Mouse (Mus musculus): Measurements from ENCODE around the gene Dop1b. TPM values are rescaled to one million over a fixed set of nuclear protein-coding genes. Genes with fewer than 3 reads are reported as not detected.
A peak's percentile ranks its signal among the peaks of the same experiment; 100 is the strongest.

The Dop1b gene
- polyA plus RNA-seq, 1 experiment: 49.2 TPM

DNA sequence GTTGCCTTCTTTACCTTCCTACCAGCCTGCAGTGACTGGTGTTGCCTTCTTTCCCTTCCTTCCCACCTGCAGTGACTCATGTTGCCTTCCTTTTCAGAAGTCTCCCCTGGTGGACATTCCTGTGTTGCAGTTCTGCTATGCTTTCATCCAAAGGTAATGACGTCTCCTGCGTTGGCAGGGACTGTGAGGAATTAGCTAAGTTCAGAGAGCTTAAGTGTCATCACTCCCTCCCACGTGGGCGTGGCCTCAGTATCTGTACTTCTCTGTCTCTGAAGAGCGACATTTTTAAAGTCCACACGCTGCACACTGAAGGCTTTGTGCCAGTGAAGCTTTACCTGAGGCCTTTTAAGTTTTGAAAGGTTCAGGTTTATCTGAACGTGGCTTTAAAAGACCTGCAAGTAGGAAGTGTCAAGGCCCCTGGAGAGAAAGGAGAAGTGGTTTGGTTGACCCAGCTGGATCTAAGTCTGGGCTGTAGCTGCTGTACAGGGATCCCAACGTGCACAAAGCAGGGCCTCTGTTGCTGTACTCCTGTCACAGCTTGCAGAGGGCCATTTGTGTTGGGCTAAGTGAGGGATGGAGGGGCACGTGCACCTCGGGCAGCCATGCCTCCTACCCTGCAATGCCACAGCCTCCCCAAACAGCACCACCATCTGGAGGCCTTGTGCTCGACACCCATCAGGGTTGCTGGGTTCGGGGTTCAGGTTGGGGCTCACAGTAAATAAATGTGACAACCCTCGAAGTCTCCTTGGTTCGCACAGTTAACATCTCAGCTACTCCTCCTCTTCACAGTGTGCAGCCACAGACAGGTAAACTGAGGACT lies 69.2 kb downstream of the Dop1b start:
- TF ChIP-seq CTCF (IDR thresholded peaks at IDR 0.05; ENCODE audit: control insufficient read depth, insufficient read depth, low read length): peak; percentile 42; the same call in 1 of the 2 replicates
- no peak for TF ChIP-seq POLR2A (IDR thresholded peaks at IDR 0.05; ENCODE audit: borderline replicate concordance, control insufficient read depth, low read depth, low read length)
- peaks cover 14% of the 10 kb centered on the region for H3K4me1 ChIP-seq (ENCODE audit: control insufficient read depth, insufficient read depth, low read length)
- H3K27ac ChIP-seq (ENCODE audit: control insufficient read depth, insufficient read depth, low read depth, low read length, poor library complexity): peak overlapping the region; percentile 61
- H3K4me3 ChIP-seq (replicated peaks; ENCODE audit: control insufficient read depth, low read depth, low read length): no peak overlapping the region
- WGBS: 27% methylated on average over 14 of the region's 14 CpGs

GRCm38 (mm10) chr16:93784175-93784574 lies 72.5 kb downstream of the Dop1b start:
- TF ChIP-seq POLR2A (IDR thresholded peaks at IDR 0.05; ENCODE audit: borderline replicate concordance, control insufficient read depth, low read depth, low read length): no peak
- 0 out of 2 replicates have a peak, but pooled peaks have one; percentile 25 for TF ChIP-seq CTCF (IDR thresholded peaks at IDR 0.05; ENCODE audit: control insufficient read depth, insufficient read depth, low read length)
- whole genome bisulfite sequencing: 93% methylated on average over 7 of the region's 7 CpGs
- Histone ChIP-seq H3K4me1 (ENCODE audit: control insufficient read depth, insufficient read depth, low read length) (peaks cover 18% of the 10 kb centered on the region), H3K27ac (ENCODE audit: control insufficient read depth, insufficient read depth, low read depth, low read length, poor library complexity) (no peak overlapping the region), H3K4me3 (replicated peaks; ENCODE audit: control insufficient read depth, low read depth, low read length) (no peak overlapping the region)

GRCm38 (mm10) chr16:93785805-93786204 lies 74.1 kb downstream of the Dop1b start:
- WGBS: 54% methylated on average over 9 of the region's 9 CpGs
- TF ChIP-seq POLR2A (IDR thresholded peaks at IDR 0.05; ENCODE audit: borderline replicate concordance, control insufficient read depth, low read depth, low read length): no peak
- peak; percentile 86 for TF ChIP-seq CTCF (IDR thresholded peaks at IDR 0.05; ENCODE audit: control insufficient read depth, insufficient read depth, low read length)
- Histone ChIP-seq H3K4me3 (replicated peaks; ENCODE audit: control insufficient read depth, low read depth, low read length) (no peak overlapping the region), H3K27ac (ENCODE audit: control insufficient read depth, insufficient read depth, low read depth, low read length, poor library complexity) (no peak overlapping the region), H3K4me1 (ENCODE audit: control insufficient read depth, insufficient read depth, low read length) (peaks cover 11% of the 10 kb centered on the region)

GRCm38 (mm10) chr16:93788388-93788787 lies 76.7 kb downstream of the Dop1b start:
- WGBS: 84% methylated on average over 4 of the region's 4 CpGs
- no peak overlapping the region for H3K4me3 ChIP-seq (replicated peaks; ENCODE audit: control insufficient read depth, low read depth, low read length)
- peaks cover 4% of the 10 kb centered on the region; the same call in 1 of the 2 replicates for H3K4me1 ChIP-seq (ENCODE audit: control insufficient read depth, insufficient read depth, low read length)
- TF ChIP-seq POLR2A (IDR thresholded peaks at IDR 0.05; ENCODE audit: borderline replicate concordance, control insufficient read depth, low read depth, low read length) (no peak), CTCF (IDR thresholded peaks at IDR 0.05; ENCODE audit: control insufficient read depth, insufficient read depth, low read length) (no peak)
- H3K27ac ChIP-seq (ENCODE audit: control insufficient read depth, insufficient read depth, low read depth, low read length, poor library complexity): peak overlapping the region; percentile 1; the same call in 1 of the 2 replicates

DNA sequence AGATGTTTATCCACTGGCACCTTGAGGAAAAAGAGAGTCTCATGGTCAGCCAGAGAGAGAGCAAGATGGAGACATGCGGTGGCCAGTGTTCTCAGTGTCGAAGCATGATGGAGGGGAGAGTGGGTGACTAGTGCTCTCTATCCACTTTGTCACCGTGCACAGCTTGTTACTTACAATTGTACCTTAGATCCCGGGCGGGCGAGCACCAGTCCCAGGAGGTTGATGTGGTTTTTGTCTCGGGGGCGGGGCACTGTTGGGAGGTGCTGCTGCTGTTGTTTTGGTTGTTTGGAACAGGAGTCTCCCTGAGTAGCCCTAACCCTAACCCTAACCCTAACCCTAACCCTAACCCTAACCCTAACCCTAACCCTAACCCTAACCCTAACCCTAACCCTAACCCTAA lies 77.2 kb downstream of the Dop1b start:
- peak overlapping the region; percentile 1; the same call in 1 of the 2 replicates for H3K27ac ChIP-seq (ENCODE audit: control insufficient read depth, insufficient read depth, low read depth, low read length, poor library complexity)
- WGBS: 84% methylated on average over 8 of the region's 8 CpGs
- TF ChIP-seq CTCF (IDR thresholded peaks at IDR 0.05; ENCODE audit: control insufficient read depth, insufficient read depth, low read length): no peak
- TF ChIP-seq POLR2A (IDR thresholded peaks at IDR 0.05; ENCODE audit: borderline replicate concordance, control insufficient read depth, low read depth, low read length): no peak
- no peak overlapping the region for H3K4me3 ChIP-seq (replicated peaks; ENCODE audit: control insufficient read depth, low read depth, low read length)
- peaks cover 4% of the 10 kb centered on the region; the same call in 1 of the 2 replicates for H3K4me1 ChIP-seq (ENCODE audit: control insufficient read depth, insufficient read depth, low read length)

DNA sequence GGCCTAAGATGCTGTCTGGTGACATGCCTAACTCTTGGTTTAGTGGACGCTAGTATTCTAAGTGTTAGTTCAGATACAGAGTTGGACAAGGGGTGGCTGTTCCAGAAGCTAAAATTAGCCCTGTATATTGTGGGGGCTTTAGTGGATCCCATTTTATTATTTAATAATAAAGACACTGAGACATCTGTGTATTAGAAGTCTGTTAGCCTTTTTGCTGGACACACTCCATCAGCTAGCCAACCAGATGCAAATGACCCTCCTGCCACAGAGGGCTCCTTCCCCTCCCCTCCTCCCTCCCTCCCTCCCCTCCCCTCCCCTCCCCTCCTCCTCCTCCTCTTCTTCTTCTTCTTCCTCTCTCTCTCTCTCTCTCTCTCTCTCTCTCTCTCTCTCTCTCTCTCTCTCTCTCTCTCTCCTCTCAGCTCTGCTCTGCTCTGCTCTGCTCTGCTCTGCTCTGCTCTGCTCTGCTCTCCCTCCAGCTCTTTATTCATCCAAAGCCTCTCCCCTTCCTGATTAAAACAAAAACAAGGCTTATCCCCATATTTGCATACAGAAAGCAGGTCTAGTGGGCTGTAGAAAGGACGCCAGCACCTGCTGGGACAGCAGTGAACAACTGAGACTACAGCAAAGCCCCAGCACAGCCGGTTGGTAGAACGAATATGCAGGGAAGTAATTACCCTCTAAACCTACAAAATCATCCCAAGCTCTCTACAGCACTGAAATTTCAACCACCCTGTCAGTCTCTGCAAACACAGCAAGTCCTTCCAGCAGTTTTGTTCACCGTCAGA lies 78.5 kb downstream of the Dop1b start:
- Histone ChIP-seq H3K4me1 (ENCODE audit: control insufficient read depth, insufficient read depth, low read length) (peaks cover 4% of the 10 kb centered on the region; the same call in 1 of the 2 replicates), H3K27ac (ENCODE audit: control insufficient read depth, insufficient read depth, low read depth, low read length, poor library complexity) (peak overlapping the region; percentile 17; the same call in 1 of the 2 replicates), H3K4me3 (replicated peaks; ENCODE audit: control insufficient read depth, low read depth, low read length) (no peak overlapping the region)
- TF ChIP-seq POLR2A (IDR thresholded peaks at IDR 0.05; ENCODE audit: borderline replicate concordance, control insufficient read depth, low read depth, low read length) (no peak), CTCF (IDR thresholded peaks at IDR 0.05; ENCODE audit: control insufficient read depth, insufficient read depth, low read length) (no peak)
- WGBS: 76% methylated on average over 5 of the region's 5 CpGs

- Histone ChIP-seq H3K4me1 (ENCODE audit: control insufficient read depth, insufficient read depth, low read length) (peaks cover 4% of the 10 kb centered on the region; the same call in 1 of the 2 replicates), H3K4me3 (replicated peaks; ENCODE audit: control insufficient read depth, low read depth, low read length) (no peak overlapping the region), H3K27ac (ENCODE audit: control insufficient read depth, insufficient read depth, low read depth, low read length, poor library complexity) (no peak overlapping the region)
- 86% methylated on average over 15 of the region's 15 CpGs for WGBS
- no peak for TF ChIP-seq POLR2A (IDR thresholded peaks at IDR 0.05; ENCODE audit: borderline replicate concordance, control insufficient read depth, low read depth, low read length)
- TF ChIP-seq CTCF (IDR thresholded peaks at IDR 0.05; ENCODE audit: control insufficient read depth, insufficient read depth, low read length): no peak
Observed at GRCm38 (mm10) chr16:93792981-93793630, 81.4 kb downstream of the Dop1b start.
